Comparison of ENCODE assay signal across 19 mouse cellular contexts in genomic region chr4:94928743-94929142, GRCm38 (mm10). TPM values are rescaled to one million over a fixed set of nuclear protein-coding genes. Genes with fewer than 3 reads are reported as not detected.
"Had no signal": no experiment of that assay in that cellular context is flagged by ENCODE, and none has a peak within 500 bp of the region (broad histone marks: within the 10 kb centered on the region; RNA-seq: fewer than 3 reads in every experiment).

TSS of gene Eqtn (minus strand) at chr4:94928843.

- H3K4me1 ChIP-seq: neural tube, embryonic 12.5 days; neural tube, embryonic 13.5 days; neural tube, embryonic 15.5 days; stomach, embryonic 15.5 days had no signal

- DNase-seq: retina, postnatal 1 day; right cerebral cortex, adult 18-20 months; right cerebral cortex, postnatal 14 days; right cerebral cortex, postnatal 25 days; right cerebral cortex, postnatal 4 days; spleen, adult 18-20 months; thymus, adult 18-20 months; thymus, adult 2 months; thymus, postnatal 14 days; thymus, postnatal 25 days; thymus, postnatal 36 days; thymus, postnatal 4 days had no signal

- H3K36me3 ChIP-seq: neural tube, embryonic 12.5 days; neural tube, embryonic 13.5 days; neural tube, embryonic 15.5 days; stomach, embryonic 15.5 days had no signal

- H3K27me3 ChIP-seq: neural tube, embryonic 12.5 days; neural tube, embryonic 13.5 days; neural tube, embryonic 15.5 days; stomach, embryonic 15.5 days had no signal

- H3K4me3 ChIP-seq: neural tube, embryonic 12.5 days; neural tube, embryonic 13.5 days; neural tube, embryonic 15.5 days; stomach, embryonic 15.5 days had no signal

- H3K27ac ChIP-seq: neural tube, embryonic 12.5 days; neural tube, embryonic 13.5 days; neural tube, embryonic 15.5 days; stomach, embryonic 15.5 days; stomach, postnatal 0 days had no signal

RNA-seq across cellular contexts. Expression of gene Eqtn, which starts in this region (rescaled TPM):
- polyA plus RNA-seq: neural tube, embryonic 11.5 days; neural tube, embryonic 13.5 days; small intestine, adult 2 months had no signal
